Mouse (Mus musculus): ENCODE measurements around the gene Pkm. TPM values are rescaled to one million over a fixed set of nuclear protein-coding genes. Genes with fewer than 3 reads are reported as not detected.
A peak's percentile ranks its signal among the peaks of the same experiment; 100 is the strongest.

Gene Pkm
- total and polyA plus RNA-seq, 2 experiments, result 22.7 to 23.4 TPM

GRCm38 (mm10) chr9:59721144-59721543 lies 65.0 kb downstream of the Pkm start:
- Histone ChIP-seq H3K27me3 (ENCODE audit: control insufficient read depth, insufficient read depth, low read length) (peaks cover 11% of the 10 kb centered on the region; the same call in 1 of the 2 replicates), H3K4me3 (ENCODE audit: insufficient read depth, low read depth, low read length) (no peak overlapping the region), H3K9ac (ENCODE audit: low read depth, low read length) (no peak overlapping the region), H3K36me3 (ENCODE audit: control insufficient read depth, insufficient read depth, low read length) (no peaks in the 10 kb centered on the region), H3K4me1 (ENCODE audit: control insufficient read depth, insufficient read depth, low read length) (no peaks in the 10 kb centered on the region), H3K27ac (replicated peaks; ENCODE audit: insufficient read depth, low read depth, low read length) (no peak overlapping the region), H3K79me2 (ENCODE audit: control insufficient read depth, insufficient read depth, low read length) (no peaks in the 10 kb centered on the region)
- WGBS, result 56% methylated on average over 5 of the region's 5 CpGs
- TF ChIP-seq CTCF (IDR thresholded peaks at IDR 0.05; ENCODE audit: low read depth, low read length) (no peak), POLR2A (IDR thresholded peaks at IDR 0.05; ENCODE audit: extremely low read depth, insufficient read depth, low read length) (no peak)
- peak; percentile 21 for DNase-seq (ENCODE audit: extremely low read depth, low read depth, low spot score)

DNA sequence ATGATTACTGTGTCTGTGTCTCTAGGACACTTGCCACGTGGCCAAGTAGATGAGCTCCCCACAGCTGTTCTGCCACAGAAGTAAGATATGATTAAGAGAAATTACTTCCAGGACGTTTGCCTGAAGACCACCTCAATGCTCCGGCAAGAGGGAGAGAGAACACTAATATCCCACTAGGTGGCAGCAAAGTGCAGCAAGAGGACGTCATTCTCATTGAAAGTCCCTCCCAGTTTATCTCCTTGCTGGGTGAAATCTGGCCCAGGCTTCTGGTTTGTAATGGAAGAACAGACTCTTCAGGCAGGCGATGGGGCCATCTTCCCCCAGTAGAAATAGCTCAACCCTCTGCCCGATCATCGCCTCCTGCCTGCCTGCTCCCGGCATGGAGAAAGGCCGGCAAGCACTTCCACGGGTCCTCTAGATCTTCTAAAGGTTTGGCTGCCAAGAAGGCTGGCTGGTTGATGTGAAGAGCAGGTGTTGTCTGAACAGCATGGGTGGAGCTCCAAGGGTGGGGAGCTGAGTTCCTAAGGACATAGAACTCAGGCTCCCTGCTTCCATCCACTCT lies 67.0 kb downstream of the Pkm start:
- Histone ChIP-seq H3K36me3 (ENCODE audit: control insufficient read depth, insufficient read depth, low read length) (no peaks in the 10 kb centered on the region), H3K4me3 (ENCODE audit: insufficient read depth, low read depth, low read length) (no peak overlapping the region), H3K79me2 (ENCODE audit: control insufficient read depth, insufficient read depth, low read length) (no peaks in the 10 kb centered on the region), H3K27me3 (ENCODE audit: control insufficient read depth, insufficient read depth, low read length) (peaks cover 12% of the 10 kb centered on the region; the same call in 1 of the 2 replicates), H3K27ac (replicated peaks; ENCODE audit: insufficient read depth, low read depth, low read length) (no peak overlapping the region), H3K9ac (ENCODE audit: low read depth, low read length) (no peak overlapping the region), H3K4me1 (ENCODE audit: control insufficient read depth, insufficient read depth, low read length) (no peaks in the 10 kb centered on the region)
- WGBS, result 18% methylated on average over 10 of the region's 10 CpGs
- DNase-seq (ENCODE audit: extremely low read depth, low read depth, low spot score), result peak; percentile 54
- TF ChIP-seq CTCF (IDR thresholded peaks at IDR 0.05; ENCODE audit: low read depth, low read length) (peak; percentile 71), POLR2A (IDR thresholded peaks at IDR 0.05; ENCODE audit: extremely low read depth, insufficient read depth, low read length) (no peak)

DNA sequence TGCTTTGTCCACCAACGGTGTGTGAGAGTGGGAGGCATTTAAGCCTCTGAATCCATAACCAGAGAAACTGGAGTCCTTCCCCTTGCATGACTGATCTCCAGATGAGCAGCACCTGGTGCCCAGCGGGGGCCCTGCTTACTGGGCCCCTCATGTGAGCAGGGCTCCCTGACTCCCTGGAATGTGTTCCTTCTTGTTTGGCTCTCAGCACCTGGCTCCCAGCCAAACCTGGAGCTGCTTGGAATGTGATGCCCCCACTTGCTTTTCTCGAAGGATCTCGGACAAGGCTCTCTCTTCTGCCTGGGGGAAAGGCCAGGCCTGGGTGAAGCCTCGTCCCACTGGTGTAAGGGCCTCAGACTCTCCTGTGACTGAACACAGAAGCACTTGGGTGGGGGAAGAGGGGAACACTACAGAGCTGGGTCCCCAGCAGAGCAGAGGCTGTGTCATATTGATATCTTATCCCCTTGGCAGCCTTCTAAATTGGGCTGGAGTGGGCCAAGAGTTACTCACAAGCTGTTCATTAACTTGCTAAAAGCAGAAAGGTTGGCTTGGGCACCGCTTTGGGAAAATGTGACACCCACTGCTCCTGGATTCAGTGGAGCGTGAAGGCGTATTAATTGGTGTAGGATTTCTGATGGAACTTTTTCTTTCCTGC lies 67.7 kb downstream of the Pkm start:
- WGBS, result 70% methylated on average over 8 of the region's 8 CpGs
- Histone ChIP-seq H3K36me3 (ENCODE audit: control insufficient read depth, insufficient read depth, low read length) (no peaks in the 10 kb centered on the region), H3K9ac (ENCODE audit: low read depth, low read length) (no peak overlapping the region), H3K79me2 (ENCODE audit: control insufficient read depth, insufficient read depth, low read length) (no peaks in the 10 kb centered on the region), H3K27ac (replicated peaks; ENCODE audit: insufficient read depth, low read depth, low read length) (no peak overlapping the region), H3K4me1 (ENCODE audit: control insufficient read depth, insufficient read depth, low read length) (no peaks in the 10 kb centered on the region), H3K4me3 (ENCODE audit: insufficient read depth, low read depth, low read length) (no peak overlapping the region), H3K27me3 (ENCODE audit: control insufficient read depth, insufficient read depth, low read length) (peaks cover 9% of the 10 kb centered on the region; the same call in 1 of the 2 replicates)
- DNase-seq (ENCODE audit: extremely low read depth, low read depth, low spot score), result no peak
- no peak for TF ChIP-seq CTCF (IDR thresholded peaks at IDR 0.05; ENCODE audit: low read depth, low read length)
- TF ChIP-seq POLR2A (IDR thresholded peaks at IDR 0.05; ENCODE audit: extremely low read depth, insufficient read depth, low read length), result no peak

DNA sequence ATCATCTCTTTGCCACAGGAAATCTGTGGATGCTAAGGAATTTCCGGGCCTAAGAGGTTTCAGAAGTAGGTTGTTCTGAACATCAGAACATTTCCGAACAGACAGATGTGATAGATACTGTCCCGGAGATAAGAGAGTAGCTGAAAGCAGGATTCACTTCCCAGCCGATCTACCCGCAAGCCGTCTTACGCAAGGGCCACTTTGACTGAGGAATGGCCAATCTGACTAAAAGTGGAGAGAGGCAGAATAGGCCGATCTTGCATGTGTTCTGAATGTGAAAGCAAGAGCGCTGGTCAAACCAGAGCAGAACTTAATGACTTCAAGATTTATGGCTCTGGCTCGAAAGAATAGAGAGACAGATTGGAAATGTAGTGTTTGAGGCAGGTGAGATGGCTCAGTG lies 69.3 kb downstream of the Pkm start:
- no peak overlapping the region for H3K9ac ChIP-seq (ENCODE audit: low read depth, low read length)
- DNase-seq (ENCODE audit: extremely low read depth, low read depth, low spot score), result no peak
- H3K79me2 ChIP-seq (ENCODE audit: control insufficient read depth, insufficient read depth, low read length), result no peaks in the 10 kb centered on the region
- TF ChIP-seq POLR2A (IDR thresholded peaks at IDR 0.05; ENCODE audit: extremely low read depth, insufficient read depth, low read length), result no peak
- TF ChIP-seq CTCF (IDR thresholded peaks at IDR 0.05; ENCODE audit: low read depth, low read length), result no peak
- H3K27me3 ChIP-seq (ENCODE audit: control insufficient read depth, insufficient read depth, low read length), result peaks cover 8% of the 10 kb centered on the region; the same call in 1 of the 2 replicates
- no peaks in the 10 kb centered on the region for H3K36me3 ChIP-seq (ENCODE audit: control insufficient read depth, insufficient read depth, low read length)
- no peak overlapping the region for H3K27ac ChIP-seq (replicated peaks; ENCODE audit: insufficient read depth, low read depth, low read length)
- no peak overlapping the region for H3K4me3 ChIP-seq (ENCODE audit: insufficient read depth, low read depth, low read length)
- WGBS, result 38% methylated on average over 10 of the region's 10 CpGs
- no peaks in the 10 kb centered on the region for H3K4me1 ChIP-seq (ENCODE audit: control insufficient read depth, insufficient read depth, low read length)

- Histone ChIP-seq H3K4me3 (ENCODE audit: insufficient read depth, low read depth, low read length) (no peak overlapping the region), H3K79me2 (ENCODE audit: control insufficient read depth, insufficient read depth, low read length) (no peaks in the 10 kb centered on the region), H3K27me3 (ENCODE audit: control insufficient read depth, insufficient read depth, low read length) (peaks cover 8% of the 10 kb centered on the region; the same call in 1 of the 2 replicates), H3K4me1 (ENCODE audit: control insufficient read depth, insufficient read depth, low read length) (no peaks in the 10 kb centered on the region), H3K9ac (ENCODE audit: low read depth, low read length) (no peak overlapping the region), H3K27ac (replicated peaks; ENCODE audit: insufficient read depth, low read depth, low read length) (peak overlapping the region; percentile 52), H3K36me3 (ENCODE audit: control insufficient read depth, insufficient read depth, low read length) (no peaks in the 10 kb centered on the region)
- no peak for TF ChIP-seq POLR2A (IDR thresholded peaks at IDR 0.05; ENCODE audit: extremely low read depth, insufficient read depth, low read length)
- no peak for TF ChIP-seq CTCF (IDR thresholded peaks at IDR 0.05; ENCODE audit: low read depth, low read length)
- no peak for DNase-seq (ENCODE audit: extremely low read depth, low read depth, low spot score)
- WGBS, result 82% methylated on average over 11 of the region's 11 CpGs
Observed at GRCm38 (mm10) chr9:59727569-59728286, 71.6 kb downstream of the Pkm start.

Other genes with a start within 250 kb of the Pkm start
- 26.6 and 31.4 TPM in 2 replicates for gene Arih1, start 169.8 kb upstream of the Pkm start, total RNA-seq (2014; rRNA removed)
- gene Arih1, start 169.8 kb upstream of the Pkm start, polyA plus RNA-seq (2012; rRNA removed), result 9.5 and 10.2 TPM in 2 replicates
- 39.6 and 46.2 TPM in 2 replicates for gene Hexa, start 116.8 kb upstream of the Pkm start, total RNA-seq (2014; rRNA removed)
- 38.9 and 46.2 TPM in 2 replicates for gene Hexa, start 116.8 kb upstream of the Pkm start, polyA plus RNA-seq (2012; rRNA removed)
- 0.18 TPM in 1 of 2 replicates, not detected in the other for gene Tmem202, start 116.5 kb upstream of the Pkm start, total RNA-seq (2014; rRNA removed)
- gene Tmem202, start 116.5 kb upstream of the Pkm start, polyA plus RNA-seq (2012; rRNA removed), result 0.07 TPM in 1 of 2 replicates, not detected in the other
- not detected in 2 replicates for gene Celf6, start 78.5 kb upstream of the Pkm start, total RNA-seq (2014; rRNA removed)
- not detected in 2 replicates for gene Celf6, start 78.5 kb upstream of the Pkm start, polyA plus RNA-seq (2012; rRNA removed)
- 11.2 and 13.7 TPM in 2 replicates for gene Parp6, start 39.1 kb upstream of the Pkm start, total RNA-seq (2014; rRNA removed)
- 7.9 and 8.9 TPM in 2 replicates for gene Parp6, start 39.1 kb upstream of the Pkm start, polyA plus RNA-seq (2012; rRNA removed)
- gene Gramd2, start 23.8 kb downstream of the Pkm start, total RNA-seq (2014; rRNA removed), result not detected in 2 replicates
- gene Gramd2, start 23.8 kb downstream of the Pkm start, polyA plus RNA-seq (2012; rRNA removed), result 0.06 and 0.22 TPM in 2 replicates
- gene Senp8, start 94.3 kb downstream of the Pkm start, total RNA-seq (2014; rRNA removed), result 1.6 and 2.5 TPM in 2 replicates
- 1.2 and 1.7 TPM in 2 replicates for gene Senp8, start 94.3 kb downstream of the Pkm start, polyA plus RNA-seq (2012; rRNA removed)
- gene Myo9a, start 94.5 kb downstream of the Pkm start, total RNA-seq (2014; rRNA removed), result 5.8 and 9.3 TPM in 2 replicates
- 0.40 and 0.42 TPM in 2 replicates for gene Myo9a, start 94.5 kb downstream of the Pkm start, polyA plus RNA-seq (2012; rRNA removed)

Data from liver, adult 2 months (tissue).